Mouse (Mus musculus): ENCODE measurements around the gene Auh. TPM values are rescaled to one million over a fixed set of nuclear protein-coding genes. Genes with fewer than 3 reads are reported as not detected.

Gene Auh
- total and polyA plus RNA-seq, 2 experiments from 2014 or later, result 60.7 to 61.3 TPM

DNA sequence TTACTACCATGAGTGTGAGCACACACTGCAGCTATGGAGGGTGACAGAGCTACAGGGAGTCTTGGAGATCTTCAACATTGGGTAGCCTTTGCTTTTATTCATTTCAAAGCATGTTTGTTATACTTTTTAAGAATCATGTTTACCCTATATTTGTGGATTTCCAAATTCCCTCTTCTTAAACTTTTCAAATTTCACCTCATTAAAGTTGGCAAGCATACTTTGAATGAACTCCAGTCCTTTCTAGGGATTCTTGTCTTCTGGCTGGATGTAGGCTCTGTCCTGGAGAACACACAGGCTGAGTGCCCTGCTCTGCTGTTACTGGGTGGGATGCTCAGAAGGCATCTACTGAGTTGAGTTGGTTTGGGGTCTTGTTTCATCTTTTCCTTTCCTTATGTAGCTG, 102.8 kb downstream of the Auh start:
- H3K36me3 ChIP-seq (replicated peaks; ENCODE audit: control insufficient read depth, insufficient read depth, low read length), result no peaks in the 10 kb centered on the region
- DNase-seq (ENCODE audit: low spot score), result no peak
- no peak for ATAC-seq (ENCODE audit: insufficient read depth, low read depth)
- H3K4me3 ChIP-seq (ENCODE audit: low read depth, low read length), result no peak overlapping the region
- H3K27me3 ChIP-seq (ENCODE audit: control insufficient read depth, insufficient read depth, low read length), result no peaks in the 10 kb centered on the region
- peaks cover 10% of the 10 kb centered on the region for H3K4me1 ChIP-seq (ENCODE audit: control insufficient read depth, insufficient read depth)
- H3K9me3 ChIP-seq (replicated peaks; ENCODE audit: control insufficient read depth, low read length), result no peaks in the 10 kb centered on the region
- no peak overlapping the region for H3K9ac ChIP-seq (replicated peaks; ENCODE audit: low read depth, low read length)
- no peak overlapping the region for H3K4me2 ChIP-seq (ENCODE audit: low read depth, low read length)
- TF ChIP-seq CTCF (IDR thresholded peaks at IDR 0.05; ENCODE audit: low read depth) (no peak), EP300 (IDR thresholded peaks at IDR 0.05; ENCODE audit: low read depth) (no peak)
- H3K27ac ChIP-seq (ENCODE audit: low read depth), result no peak overlapping the region

DNA sequence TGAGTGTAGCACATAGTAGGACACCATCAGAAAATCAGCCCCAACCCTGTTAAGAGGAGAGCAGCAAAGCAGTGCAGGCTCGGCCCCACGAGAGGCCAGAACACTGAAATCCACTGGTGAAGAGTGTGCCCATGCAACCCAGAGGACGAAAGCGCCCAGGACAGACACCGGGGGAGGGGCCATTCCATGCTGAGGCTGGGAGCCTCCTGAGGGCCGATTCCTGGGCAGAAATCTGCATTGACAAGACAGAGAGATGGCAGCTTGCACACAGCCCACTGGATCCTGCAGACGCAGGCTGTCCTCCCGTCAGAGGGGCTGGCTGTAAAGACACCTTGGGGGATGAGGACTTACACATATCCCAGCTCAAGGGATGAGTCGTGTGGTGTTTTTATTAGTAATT, 104.7 kb downstream of the Auh start:
- Histone ChIP-seq H3K4me2 (ENCODE audit: low read depth, low read length) (no peak overlapping the region), H3K9me3 (replicated peaks; ENCODE audit: control insufficient read depth, low read length) (no peaks in the 10 kb centered on the region), H3K4me1 (ENCODE audit: control insufficient read depth, insufficient read depth) (peaks cover 16% of the 10 kb centered on the region), H3K9ac (replicated peaks; ENCODE audit: low read depth, low read length) (no peak overlapping the region), H3K27ac (ENCODE audit: low read depth) (no peak overlapping the region), H3K27me3 (ENCODE audit: control insufficient read depth, insufficient read depth, low read length) (no peaks in the 10 kb centered on the region), H3K36me3 (replicated peaks; ENCODE audit: control insufficient read depth, insufficient read depth, low read length) (no peaks in the 10 kb centered on the region), H3K4me3 (ENCODE audit: low read depth, low read length) (no peak overlapping the region)
- ATAC-seq (ENCODE audit: insufficient read depth, low read depth) (no peak), DNase-seq (ENCODE audit: low spot score) (no peak)
- 65% methylated on average over 9 of the region's 9 CpGs for WGBS
- TF ChIP-seq CTCF (IDR thresholded peaks at IDR 0.05; ENCODE audit: low read depth), result no peak
- no peak for TF ChIP-seq EP300 (IDR thresholded peaks at IDR 0.05; ENCODE audit: low read depth)

DNA sequence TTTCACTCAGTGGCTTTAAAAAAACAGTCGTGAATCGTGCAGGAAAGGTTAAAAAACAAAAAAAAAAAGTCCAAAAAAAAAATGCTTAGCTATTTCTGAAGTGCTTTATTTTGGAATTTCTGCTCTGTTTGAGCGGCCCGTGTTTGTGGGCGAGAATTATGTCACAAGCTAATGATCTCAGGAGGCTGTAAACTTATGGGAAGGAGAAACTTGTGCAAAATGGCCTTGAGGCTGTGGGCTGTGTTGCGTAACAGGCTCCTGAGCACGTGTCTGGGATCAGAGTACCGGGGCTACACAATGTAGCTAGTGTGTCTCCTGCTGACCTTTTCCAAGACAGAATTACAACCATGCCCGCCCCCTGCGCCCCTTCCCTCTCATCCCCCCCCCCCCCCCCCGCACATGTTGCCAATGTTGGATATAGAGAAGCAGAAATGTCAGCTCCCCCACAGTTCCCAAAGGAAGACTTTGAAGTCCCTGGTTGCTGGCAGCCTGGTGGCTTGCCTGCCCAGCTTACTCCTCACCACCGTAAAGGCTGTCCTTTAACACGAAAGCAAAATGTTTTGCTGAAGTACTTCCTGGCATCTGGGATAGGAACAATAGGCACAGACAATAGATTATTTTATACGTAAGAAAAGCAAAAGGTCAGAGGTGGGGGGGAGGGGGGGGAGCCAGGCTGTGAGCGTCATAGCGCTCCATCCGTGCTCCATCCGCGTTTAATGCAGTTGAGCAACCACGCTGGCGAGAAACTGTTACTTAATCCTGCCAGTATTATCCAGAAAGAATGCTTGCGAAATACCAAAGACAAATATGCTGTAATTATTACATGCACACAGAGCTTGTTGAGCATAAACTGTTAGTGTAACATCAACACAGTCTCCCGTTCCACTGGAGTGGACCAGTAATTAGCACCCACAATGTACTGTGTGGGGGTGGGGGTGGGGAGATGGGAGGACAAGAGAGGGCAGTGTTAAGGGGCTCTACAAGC, 107.0 kb downstream of the Auh start:
- Histone ChIP-seq H3K9ac (replicated peaks; ENCODE audit: low read depth, low read length) (no peak overlapping the region), H3K9me3 (replicated peaks; ENCODE audit: control insufficient read depth, low read length) (no peaks in the 10 kb centered on the region), H3K4me3 (ENCODE audit: low read depth, low read length) (no peak overlapping the region), H3K4me1 (ENCODE audit: control insufficient read depth, insufficient read depth) (peaks cover 38% of the 10 kb centered on the region), H3K27me3 (ENCODE audit: control insufficient read depth, insufficient read depth, low read length) (no peaks in the 10 kb centered on the region), H3K27ac (ENCODE audit: low read depth) (peak overlapping the region; percentile 54), H3K36me3 (replicated peaks; ENCODE audit: control insufficient read depth, insufficient read depth, low read length) (no peaks in the 10 kb centered on the region), H3K4me2 (ENCODE audit: low read depth, low read length) (0 out of 2 replicates have a peak overlapping the region, but pooled peaks have one; percentile 8)
- TF ChIP-seq EP300 (IDR thresholded peaks at IDR 0.05; ENCODE audit: low read depth) (0 out of 2 replicates have a peak, but pooled peaks have one; percentile 19), CTCF (IDR thresholded peaks at IDR 0.05; ENCODE audit: low read depth) (no peak)
- DNase-seq (ENCODE audit: low spot score), result peak; percentile 49
- 43% methylated on average over 23 of the region's 23 CpGs for WGBS
- no peak for ATAC-seq (ENCODE audit: insufficient read depth, low read depth)

DNA sequence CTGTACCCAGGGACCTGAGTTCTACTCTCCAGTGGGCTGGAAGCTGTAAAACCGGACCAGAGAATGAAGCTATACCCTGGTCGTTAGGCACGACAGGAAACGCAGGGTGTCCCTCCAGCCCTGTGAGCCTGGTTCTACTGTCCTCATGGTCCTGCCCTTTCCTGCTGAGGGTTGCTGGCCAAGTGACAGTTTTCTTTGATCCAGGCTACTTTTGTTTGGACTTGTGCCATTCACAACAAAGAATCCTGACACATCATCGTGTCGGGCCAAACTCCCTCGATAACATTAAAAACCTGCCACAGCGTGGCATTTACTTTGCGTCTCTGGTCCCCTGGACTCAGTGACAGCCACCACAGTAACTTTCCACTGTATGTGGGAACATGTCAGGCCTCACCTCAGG, 107.9 kb downstream of the Auh start:
- DNase-seq (ENCODE audit: low spot score) (peak; percentile 52), ATAC-seq (ENCODE audit: insufficient read depth, low read depth) (peak; percentile 43)
- H3K4me3 ChIP-seq (ENCODE audit: low read depth, low read length), result no peak overlapping the region
- TF ChIP-seq CTCF (IDR thresholded peaks at IDR 0.05; ENCODE audit: low read depth) (no peak), EP300 (IDR thresholded peaks at IDR 0.05; ENCODE audit: low read depth) (peak; percentile 22; the same call in 1 of the 2 replicates)
- H3K36me3 ChIP-seq (replicated peaks; ENCODE audit: control insufficient read depth, insufficient read depth, low read length), result no peaks in the 10 kb centered on the region
- peaks cover 39% of the 10 kb centered on the region for H3K4me1 ChIP-seq (ENCODE audit: control insufficient read depth, insufficient read depth)
- H3K27ac ChIP-seq (ENCODE audit: low read depth), result peak overlapping the region; percentile 54
- WGBS, result 23% methylated on average over 9 of the region's 9 CpGs
- H3K9ac ChIP-seq (replicated peaks; ENCODE audit: low read depth, low read length), result no peak overlapping the region
- H3K4me2 ChIP-seq (ENCODE audit: low read depth, low read length), result no peak overlapping the region
- H3K9me3 ChIP-seq (replicated peaks; ENCODE audit: control insufficient read depth, low read length), result no peaks in the 10 kb centered on the region
- H3K27me3 ChIP-seq (ENCODE audit: control insufficient read depth, insufficient read depth, low read length), result no peaks in the 10 kb centered on the region

GRCm38 (mm10) chr13:52819901-52820300, 109.6 kb downstream of the Auh start:
- Histone ChIP-seq H3K27me3 (ENCODE audit: control insufficient read depth, insufficient read depth, low read length) (no peaks in the 10 kb centered on the region), H3K36me3 (replicated peaks; ENCODE audit: control insufficient read depth, insufficient read depth, low read length) (no peaks in the 10 kb centered on the region), H3K9me3 (replicated peaks; ENCODE audit: control insufficient read depth, low read length) (no peaks in the 10 kb centered on the region), H3K27ac (ENCODE audit: low read depth) (no peak overlapping the region), H3K4me3 (ENCODE audit: low read depth, low read length) (no peak overlapping the region), H3K4me2 (ENCODE audit: low read depth, low read length) (no peak overlapping the region), H3K4me1 (ENCODE audit: control insufficient read depth, insufficient read depth) (peaks cover 39% of the 10 kb centered on the region), H3K9ac (replicated peaks; ENCODE audit: low read depth, low read length) (no peak overlapping the region)
- no peak for ATAC-seq (ENCODE audit: insufficient read depth, low read depth)
- DNase-seq (ENCODE audit: low spot score), result no peak
- 67% methylated on average over 4 of the region's 4 CpGs for WGBS
- no peak for TF ChIP-seq CTCF (IDR thresholded peaks at IDR 0.05; ENCODE audit: low read depth)
- TF ChIP-seq EP300 (IDR thresholded peaks at IDR 0.05; ENCODE audit: low read depth), result no peak

Data from heart, postnatal 0 days (tissue).